Mouse (Mus musculus): Measurements from ENCODE around the gene Susd1. TPM values are rescaled to one million over a fixed set of nuclear protein-coding genes. Genes with fewer than 3 reads are reported as not detected.

Gene Susd1
- polyA plus RNA-seq, 1 experiment from 2014 or later = 11.5 TPM

DNA sequence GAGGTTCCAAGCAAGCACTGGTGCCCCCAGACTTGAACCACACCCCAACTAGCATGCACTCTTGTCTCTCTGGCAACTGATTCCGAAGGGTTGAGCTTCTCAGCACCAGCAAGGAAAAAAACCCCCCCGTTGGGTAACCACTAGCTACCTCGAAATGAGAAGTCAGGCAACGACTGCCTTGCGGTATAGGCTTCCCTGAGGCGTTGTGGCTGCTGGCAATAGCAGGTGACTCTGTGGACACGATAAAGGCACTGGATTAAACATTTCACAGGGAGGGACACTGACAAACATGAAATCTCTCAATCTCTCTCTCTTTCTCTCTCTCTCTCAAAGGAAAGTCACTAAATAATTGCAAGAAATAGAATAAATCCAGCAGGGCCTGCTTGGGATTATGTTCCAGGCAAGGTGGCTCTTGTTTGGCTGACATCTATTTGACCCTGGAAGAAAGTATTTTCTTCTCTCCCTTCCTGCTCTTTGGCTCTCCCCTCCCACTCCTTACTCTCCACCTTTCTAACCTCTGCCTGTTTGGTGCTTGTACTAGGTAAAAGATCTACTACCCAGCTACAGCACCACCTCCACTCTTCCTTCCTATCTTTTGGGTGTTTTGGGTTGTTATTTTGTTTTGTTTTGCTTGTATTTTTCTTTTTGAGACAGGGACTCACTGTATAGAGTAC lies 17.6 kb downstream of the Susd1 start:
- H3K4me1 ChIP-seq (ENCODE audit: insufficient read depth, low read length) = peaks cover 26% of the 10 kb centered on the region
- 0 out of 2 replicates have a peak, but pooled peaks cover 3% of the 10 kb centered on the region for H3K9me3 ChIP-seq (ENCODE audit: low read length)
- 77% methylated on average over 7 of the region's 7 CpGs for WGBS
- no peak overlapping the region for H3K27ac ChIP-seq (ENCODE audit: low read length)
- no peak overlapping the region for H3K4me2 ChIP-seq (replicated peaks; ENCODE audit: low read depth, low read length)
- H3K4me3 ChIP-seq (ENCODE audit: low read length) = no peak overlapping the region
- H3K9ac ChIP-seq (replicated peaks; ENCODE audit: low read length) = no peak overlapping the region
- H3K36me3 ChIP-seq (ENCODE audit: insufficient read depth, low read length) = peaks cover 7% of the 10 kb centered on the region; the same call in 1 of the 2 replicates
- ATAC-seq (ENCODE audit: low FRiP score, low TSS enrichment) = no peak
- no peaks in the 10 kb centered on the region for H3K27me3 ChIP-seq (ENCODE audit: insufficient read depth, low read length)

GRCm38 (mm10) chr4:59419211-59419610 lies 19.2 kb downstream of the Susd1 start:
- peaks cover 29% of the 10 kb centered on the region for H3K4me1 ChIP-seq (ENCODE audit: insufficient read depth, low read length)
- peaks cover 7% of the 10 kb centered on the region; the same call in 1 of the 2 replicates for H3K36me3 ChIP-seq (ENCODE audit: insufficient read depth, low read length)
- ATAC-seq (ENCODE audit: low FRiP score, low TSS enrichment) = no peak
- 69% methylated on average over 4 of the region's 4 CpGs for WGBS
- 0 out of 2 replicates have a peak, but pooled peaks cover 3% of the 10 kb centered on the region for H3K9me3 ChIP-seq (ENCODE audit: low read length)
- peak overlapping the region; percentile 2; the same call in 1 of the 2 replicates for H3K27ac ChIP-seq (ENCODE audit: low read length)
- no peak overlapping the region for H3K4me3 ChIP-seq (ENCODE audit: low read length)
- H3K9ac ChIP-seq (replicated peaks; ENCODE audit: low read length) = no peak overlapping the region
- no peaks in the 10 kb centered on the region for H3K27me3 ChIP-seq (ENCODE audit: insufficient read depth, low read length)
- no peak overlapping the region for H3K4me2 ChIP-seq (replicated peaks; ENCODE audit: low read depth, low read length)

GRCm38 (mm10) chr4:59413428-59413827 lies 25.0 kb downstream of the Susd1 start:
- no peak overlapping the region for H3K4me2 ChIP-seq (replicated peaks; ENCODE audit: low read depth, low read length)
- H3K9me3 ChIP-seq (ENCODE audit: low read length) = 0 out of 2 replicates have a peak, but pooled peaks cover 5% of the 10 kb centered on the region
- H3K4me1 ChIP-seq (ENCODE audit: insufficient read depth, low read length) = 0 out of 2 replicates have a peak, but pooled peaks cover 3% of the 10 kb centered on the region
- WGBS = 95% methylated on average over 5 of the region's 5 CpGs
- H3K36me3 ChIP-seq (ENCODE audit: insufficient read depth, low read length) = peaks cover 4% of the 10 kb centered on the region; the same call in 1 of the 2 replicates
- ATAC-seq (ENCODE audit: low FRiP score, low TSS enrichment) = no peak
- H3K9ac ChIP-seq (replicated peaks; ENCODE audit: low read length) = no peak overlapping the region
- H3K27ac ChIP-seq (ENCODE audit: low read length) = no peak overlapping the region
- no peaks in the 10 kb centered on the region for H3K27me3 ChIP-seq (ENCODE audit: insufficient read depth, low read length)
- H3K4me3 ChIP-seq (ENCODE audit: low read length) = no peak overlapping the region

DNA sequence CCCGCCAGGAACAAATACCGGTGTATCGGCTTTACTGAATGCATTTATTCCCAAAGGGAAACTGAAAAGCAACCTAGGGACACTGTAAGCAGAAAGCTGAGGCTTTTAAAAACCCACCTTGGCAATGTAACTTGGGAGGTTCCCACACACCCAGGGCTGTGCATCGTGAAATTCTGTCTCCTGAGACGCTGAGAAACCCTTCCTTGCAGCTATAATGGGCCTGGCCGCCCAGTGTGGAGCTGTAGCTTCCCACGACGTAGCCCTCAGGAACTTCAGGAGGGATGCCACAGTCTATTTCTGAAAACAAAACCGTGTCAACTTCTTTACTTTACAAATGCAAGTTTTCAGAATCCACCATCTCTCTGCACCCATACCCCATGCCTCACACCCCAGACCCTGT lies 27.3 kb downstream of the Susd1 start:
- ATAC-seq (ENCODE audit: low FRiP score, low TSS enrichment) = no peak
- Histone ChIP-seq H3K9me3 (ENCODE audit: low read length) (0 out of 2 replicates have a peak, but pooled peaks cover 2% of the 10 kb centered on the region), H3K27ac (ENCODE audit: low read length) (no peak overlapping the region), H3K4me3 (ENCODE audit: low read length) (no peak overlapping the region), H3K36me3 (ENCODE audit: insufficient read depth, low read length) (0 out of 2 replicates have a peak, but pooled peaks cover 3% of the 10 kb centered on the region), H3K9ac (replicated peaks; ENCODE audit: low read length) (no peak overlapping the region), H3K27me3 (ENCODE audit: insufficient read depth, low read length) (no peaks in the 10 kb centered on the region), H3K4me2 (replicated peaks; ENCODE audit: low read depth, low read length) (no peak overlapping the region), H3K4me1 (ENCODE audit: insufficient read depth, low read length) (0 out of 2 replicates have a peak, but pooled peaks cover 3% of the 10 kb centered on the region)
- WGBS = 78% methylated on average over 9 of the region's 9 CpGs

DNA sequence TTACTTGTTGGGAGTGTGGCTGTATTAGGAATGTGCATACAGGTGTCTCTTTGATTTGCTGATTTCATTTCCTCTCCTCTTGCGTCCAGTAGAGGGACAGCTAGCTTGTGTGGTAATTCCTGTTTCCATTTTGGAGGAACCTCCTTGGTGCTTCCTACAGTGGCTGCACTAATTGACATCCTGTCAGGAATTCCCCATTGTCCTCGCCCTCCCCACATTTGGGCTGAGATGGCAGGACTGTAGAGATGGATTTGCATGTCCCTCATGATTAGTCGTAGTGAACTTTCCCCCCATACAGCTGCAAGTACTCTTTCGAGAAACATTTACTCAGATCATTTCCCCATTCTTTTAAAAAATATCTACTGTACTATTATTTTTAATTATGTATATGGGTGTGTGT lies 30.7 kb downstream of the Susd1 start:
- peaks cover 9% of the 10 kb centered on the region for H3K36me3 ChIP-seq (ENCODE audit: insufficient read depth, low read length)
- peaks cover 8% of the 10 kb centered on the region for H3K9me3 ChIP-seq (ENCODE audit: low read length)
- no peak for ATAC-seq (ENCODE audit: low FRiP score, low TSS enrichment)
- H3K27ac ChIP-seq (ENCODE audit: low read length) = no peak overlapping the region
- no peak overlapping the region for H3K9ac ChIP-seq (replicated peaks; ENCODE audit: low read length)
- 76% methylated on average over 4 of the region's 4 CpGs for WGBS
- peaks cover 7% of the 10 kb centered on the region; the same call in 1 of the 2 replicates for H3K4me1 ChIP-seq (ENCODE audit: insufficient read depth, low read length)
- no peak overlapping the region for H3K4me3 ChIP-seq (ENCODE audit: low read length)
- no peak overlapping the region for H3K4me2 ChIP-seq (replicated peaks; ENCODE audit: low read depth, low read length)
- H3K27me3 ChIP-seq (ENCODE audit: insufficient read depth, low read length) = no peaks in the 10 kb centered on the region

DNA sequence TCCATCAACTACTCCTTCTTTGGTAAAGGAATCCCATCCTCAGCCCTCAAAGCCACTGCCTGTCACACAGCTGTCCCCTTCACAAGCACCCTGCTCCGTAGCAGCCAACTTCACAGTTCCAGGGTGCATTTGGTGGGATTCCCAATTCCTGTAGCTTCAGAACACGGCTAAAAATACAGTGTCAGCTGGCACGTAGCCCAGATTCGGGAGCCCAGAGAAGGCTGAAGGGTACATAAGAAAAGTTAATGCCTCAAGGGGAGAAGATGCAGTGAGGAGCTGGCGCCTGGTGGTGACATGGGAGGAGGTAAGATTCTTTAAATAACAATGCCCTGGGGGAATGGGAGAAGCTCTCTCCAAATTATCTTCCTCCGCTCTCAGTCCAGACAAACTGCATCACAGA lies 34.1 kb downstream of the Susd1 start:
- Histone ChIP-seq H3K27ac (ENCODE audit: low read length) (no peak overlapping the region), H3K4me1 (ENCODE audit: insufficient read depth, low read length) (peaks cover 16% of the 10 kb centered on the region), H3K9me3 (ENCODE audit: low read length) (peaks cover 8% of the 10 kb centered on the region), H3K36me3 (ENCODE audit: insufficient read depth, low read length) (peaks cover 9% of the 10 kb centered on the region), H3K4me2 (replicated peaks; ENCODE audit: low read depth, low read length) (0 out of 2 replicates have a peak overlapping the region, but pooled peaks have one; percentile 0), H3K27me3 (ENCODE audit: insufficient read depth, low read length) (no peaks in the 10 kb centered on the region), H3K9ac (replicated peaks; ENCODE audit: low read length) (no peak overlapping the region), H3K4me3 (ENCODE audit: low read length) (no peak overlapping the region)
- 56% methylated on average over 6 of the region's 6 CpGs for WGBS
- ATAC-seq (ENCODE audit: low FRiP score, low TSS enrichment) = no peak

GRCm38 (mm10) chr4:59400931-59401330 lies 37.5 kb downstream of the Susd1 start:
- peaks cover 6% of the 10 kb centered on the region for H3K36me3 ChIP-seq (ENCODE audit: insufficient read depth, low read length)
- H3K9ac ChIP-seq (replicated peaks; ENCODE audit: low read length) = no peak overlapping the region
- ATAC-seq (ENCODE audit: low FRiP score, low TSS enrichment) = no peak
- H3K4me3 ChIP-seq (ENCODE audit: low read length) = no peak overlapping the region
- no peak overlapping the region for H3K27ac ChIP-seq (ENCODE audit: low read length)
- 85% methylated on average over 10 of the region's 10 CpGs for WGBS
- H3K4me2 ChIP-seq (replicated peaks; ENCODE audit: low read depth, low read length) = no peak overlapping the region
- H3K9me3 ChIP-seq (ENCODE audit: low read length) = peaks cover 6% of the 10 kb centered on the region
- no peaks in the 10 kb centered on the region for H3K27me3 ChIP-seq (ENCODE audit: insufficient read depth, low read length)
- H3K4me1 ChIP-seq (ENCODE audit: insufficient read depth, low read length) = peaks cover 22% of the 10 kb centered on the region

DNA sequence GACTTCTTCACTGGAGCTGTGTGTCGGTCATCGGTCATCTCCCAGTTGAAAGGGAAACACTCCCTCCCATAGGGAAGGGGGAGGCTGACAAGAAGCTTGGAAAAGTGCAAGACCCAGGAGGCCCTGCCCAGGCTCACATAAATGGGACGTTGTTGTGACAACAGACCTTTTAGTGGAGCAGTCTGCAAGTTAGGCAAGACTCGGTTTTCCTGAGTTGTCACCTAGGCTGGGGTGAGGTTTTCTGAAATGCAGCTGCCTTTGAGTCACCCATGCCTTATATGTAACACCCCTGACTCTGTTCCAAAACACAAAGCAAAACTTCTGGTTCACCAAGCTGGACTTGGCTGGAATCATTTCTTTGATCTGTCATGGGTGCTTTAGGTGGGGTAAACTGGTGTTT lies 39.1 kb downstream of the Susd1 start:
- Histone ChIP-seq H3K4me1 (ENCODE audit: insufficient read depth, low read length) (peaks cover 27% of the 10 kb centered on the region), H3K9ac (replicated peaks; ENCODE audit: low read length) (no peak overlapping the region), H3K27me3 (ENCODE audit: insufficient read depth, low read length) (no peaks in the 10 kb centered on the region), H3K36me3 (ENCODE audit: insufficient read depth, low read length) (no peaks in the 10 kb centered on the region), H3K27ac (ENCODE audit: low read length) (peak overlapping the region; percentile 11), H3K4me2 (replicated peaks; ENCODE audit: low read depth, low read length) (no peak overlapping the region), H3K9me3 (ENCODE audit: low read length) (no peaks in the 10 kb centered on the region), H3K4me3 (ENCODE audit: low read length) (no peak overlapping the region)
- ATAC-seq (ENCODE audit: low FRiP score, low TSS enrichment) = peak; percentile 36; the same call in 1 of the 2 replicates
- WGBS = 42% methylated on average over 4 of the region's 4 CpGs

- Histone ChIP-seq H3K9ac (replicated peaks; ENCODE audit: low read length) (no peak overlapping the region), H3K4me1 (ENCODE audit: insufficient read depth, low read length) (peaks cover 23% of the 10 kb centered on the region), H3K4me2 (replicated peaks; ENCODE audit: low read depth, low read length) (no peak overlapping the region), H3K4me3 (ENCODE audit: low read length) (no peak overlapping the region), H3K36me3 (ENCODE audit: insufficient read depth, low read length) (no peaks in the 10 kb centered on the region), H3K27ac (ENCODE audit: low read length) (no peak overlapping the region), H3K27me3 (ENCODE audit: insufficient read depth, low read length) (no peaks in the 10 kb centered on the region), H3K9me3 (ENCODE audit: low read length) (no peaks in the 10 kb centered on the region)
- WGBS = 86% methylated on average over 2 of the region's 2 CpGs
- no peak for ATAC-seq (ENCODE audit: low FRiP score, low TSS enrichment)
These were observed 42.9 kb downstream of the Susd1 start for GRCm38 (mm10) chr4:59395528-59395927.

- Histone ChIP-seq H3K9me3 (ENCODE audit: low read length) (no peaks in the 10 kb centered on the region), H3K4me2 (replicated peaks; ENCODE audit: low read depth, low read length) (no peak overlapping the region), H3K36me3 (ENCODE audit: insufficient read depth, low read length) (0 out of 2 replicates have a peak, but pooled peaks cover 3% of the 10 kb centered on the region), H3K9ac (replicated peaks; ENCODE audit: low read length) (no peak overlapping the region), H3K27me3 (ENCODE audit: insufficient read depth, low read length) (no peaks in the 10 kb centered on the region), H3K4me1 (ENCODE audit: insufficient read depth, low read length) (peaks cover 16% of the 10 kb centered on the region), H3K4me3 (ENCODE audit: low read length) (no peak overlapping the region), H3K27ac (ENCODE audit: low read length) (peak overlapping the region; percentile 83)
- WGBS = 69% methylated on average over 2 of the region's 2 CpGs
- peak; percentile 54; the same call in 1 of the 2 replicates for ATAC-seq (ENCODE audit: low FRiP score, low TSS enrichment)
These were observed 44.3 kb downstream of the Susd1 start for GRCm38 (mm10) chr4:59394155-59394554.
